Mouse (Mus musculus): Measurements from ENCODE around the gene Blnk. TPM values are rescaled to one million over a fixed set of nuclear protein-coding genes. Genes with fewer than 3 reads are reported as not detected.

The Blnk gene
- polyA plus RNA-seq, 1 experiment from 2014 or later = 0.56 TPM

DNA sequence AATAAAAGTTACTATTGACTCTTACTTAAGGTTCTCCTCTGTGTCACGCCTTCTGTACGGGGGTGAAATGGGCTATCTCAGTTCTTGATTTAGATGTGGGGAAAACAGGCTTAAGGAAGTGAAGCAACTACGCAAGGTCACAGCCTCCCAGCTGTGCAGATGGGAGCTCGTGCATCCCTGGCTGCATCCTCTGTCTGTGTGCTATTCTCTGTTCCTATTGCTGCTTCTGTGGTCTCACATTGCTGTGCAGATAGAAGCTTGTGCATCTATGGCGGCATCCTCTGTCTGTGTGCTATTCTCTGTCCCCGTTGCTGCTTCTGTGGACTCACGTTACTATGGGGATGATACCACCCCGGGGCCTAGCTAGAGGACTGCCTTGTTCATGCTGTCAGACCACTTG lies 32.2 kb upstream of the Blnk start:
- peak; percentile 49 for DNase-seq (ENCODE audit: low spot score, missing footprints)
- Histone ChIP-seq H3K9me3 (ENCODE audit: control insufficient read depth, low read length) (no peaks in the 10 kb centered on the region), H3K27ac (ENCODE audit: low read depth, low read length) (no peak overlapping the region), H3K4me2 (no peak overlapping the region), H3K27me3 (ENCODE audit: control insufficient read depth, insufficient read depth, low read length) (no peaks in the 10 kb centered on the region), H3K4me3 (ENCODE audit: low read depth, low read length) (no peak overlapping the region), H3K4me1 (ENCODE audit: control insufficient read depth, insufficient read depth, low read length) (no peaks in the 10 kb centered on the region), H3K36me3 (ENCODE audit: control insufficient read depth, insufficient read depth, low read length) (no peaks in the 10 kb centered on the region), H3K9ac (ENCODE audit: low read length) (no peak overlapping the region)
- ATAC-seq (ENCODE audit: low FRiP score) = no peak
- 83% methylated on average over 8 of the region's 8 CpGs for WGBS

DNA sequence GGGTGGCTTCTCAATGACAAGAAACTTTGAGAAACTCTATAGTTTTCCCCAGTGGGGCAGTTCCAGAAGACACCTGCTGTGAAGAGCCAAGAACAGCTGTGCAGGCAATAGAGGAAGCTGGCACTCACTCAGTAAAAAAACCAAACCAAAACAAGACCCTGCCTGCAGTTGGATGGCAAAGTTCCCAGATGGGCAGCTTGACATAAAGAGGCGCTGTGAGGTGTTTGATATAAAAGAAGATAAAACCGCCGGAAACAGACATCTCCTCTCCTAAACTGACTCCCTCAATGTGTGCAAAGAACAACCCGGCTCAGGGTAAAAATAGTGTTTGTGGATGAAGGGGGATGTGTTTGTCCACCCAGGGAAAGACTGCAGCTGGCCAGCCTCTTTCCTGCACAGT lies 27.9 kb upstream of the Blnk start:
- Histone ChIP-seq H3K9me3 (ENCODE audit: control insufficient read depth, low read length) (no peaks in the 10 kb centered on the region), H3K4me3 (ENCODE audit: low read depth, low read length) (no peak overlapping the region), H3K9ac (ENCODE audit: low read length) (no peak overlapping the region), H3K27me3 (ENCODE audit: control insufficient read depth, insufficient read depth, low read length) (no peaks in the 10 kb centered on the region; the same call in 1 of the 2 replicates), H3K4me2 (no peak overlapping the region), H3K36me3 (ENCODE audit: control insufficient read depth, insufficient read depth, low read length) (no peaks in the 10 kb centered on the region), H3K4me1 (ENCODE audit: control insufficient read depth, insufficient read depth, low read length) (no peaks in the 10 kb centered on the region), H3K27ac (ENCODE audit: low read depth, low read length) (no peak overlapping the region)
- DNase-seq (ENCODE audit: low spot score, missing footprints) = peak; percentile 8
- ATAC-seq (ENCODE audit: low FRiP score) = no peak
- WGBS = 89% methylated on average over 4 of the region's 4 CpGs

DNA sequence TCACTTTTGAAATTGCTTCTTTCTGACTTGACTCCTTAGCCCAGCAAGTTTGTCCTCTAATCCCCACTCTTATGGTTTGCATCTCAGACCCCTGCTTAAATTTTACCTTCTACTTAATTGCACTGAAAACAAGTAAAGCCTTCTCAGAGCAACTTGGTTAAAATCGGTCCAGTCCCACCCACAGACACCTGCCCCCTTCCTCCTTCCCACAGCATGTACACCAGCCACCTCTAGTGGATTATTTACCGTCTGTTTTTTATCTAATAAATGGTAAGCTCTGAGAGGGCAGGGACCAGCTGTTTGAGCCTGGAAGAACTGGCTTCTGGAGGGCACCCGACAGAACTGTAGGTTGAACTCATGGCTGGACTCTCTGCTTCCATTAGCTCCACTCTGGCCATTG lies 26.2 kb upstream of the Blnk start:
- DNase-seq (ENCODE audit: low spot score, missing footprints) (peak; percentile 41), ATAC-seq (ENCODE audit: low FRiP score) (no peak)
- Histone ChIP-seq H3K9ac (ENCODE audit: low read length) (no peak overlapping the region), H3K4me1 (ENCODE audit: control insufficient read depth, insufficient read depth, low read length) (peaks cover 2% of the 10 kb centered on the region; the same call in 1 of the 2 replicates), H3K9me3 (ENCODE audit: control insufficient read depth, low read length) (no peaks in the 10 kb centered on the region), H3K4me3 (ENCODE audit: low read depth, low read length) (no peak overlapping the region), H3K36me3 (ENCODE audit: control insufficient read depth, insufficient read depth, low read length) (no peaks in the 10 kb centered on the region), H3K27ac (ENCODE audit: low read depth, low read length) (no peak overlapping the region), H3K4me2 (no peak overlapping the region), H3K27me3 (ENCODE audit: control insufficient read depth, insufficient read depth, low read length) (no peaks in the 10 kb centered on the region; the same call in 1 of the 2 replicates)
- 75% methylated on average over 3 of the region's 3 CpGs for WGBS

DNA sequence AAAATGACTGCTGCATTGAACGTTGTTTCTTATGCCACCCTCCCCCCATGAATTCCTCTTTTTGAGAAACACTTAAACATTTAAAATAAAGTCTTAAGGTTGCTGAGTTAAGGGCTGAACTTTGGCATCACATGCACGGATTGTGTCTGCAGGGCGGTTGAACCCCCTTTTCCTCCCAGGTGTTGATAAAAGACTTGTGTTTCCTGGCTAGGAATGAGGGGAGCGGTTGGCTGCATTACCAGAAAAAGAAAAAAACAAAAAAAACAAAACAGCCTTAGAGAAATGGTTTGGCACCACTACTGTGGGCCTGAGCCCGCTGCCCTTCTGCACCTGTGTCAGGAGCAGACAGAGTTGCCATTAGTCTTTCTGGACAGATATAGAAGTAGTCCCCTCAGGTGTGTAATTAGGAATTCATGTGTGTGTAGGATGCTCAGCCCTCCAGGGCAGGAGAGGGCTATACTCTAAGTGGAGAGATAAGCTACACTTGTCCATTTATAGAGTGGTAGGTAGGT lies 24.9 kb upstream of the Blnk start:
- ATAC-seq (ENCODE audit: low FRiP score) = no peak
- 82% methylated on average over 5 of the region's 5 CpGs for WGBS

DNA sequence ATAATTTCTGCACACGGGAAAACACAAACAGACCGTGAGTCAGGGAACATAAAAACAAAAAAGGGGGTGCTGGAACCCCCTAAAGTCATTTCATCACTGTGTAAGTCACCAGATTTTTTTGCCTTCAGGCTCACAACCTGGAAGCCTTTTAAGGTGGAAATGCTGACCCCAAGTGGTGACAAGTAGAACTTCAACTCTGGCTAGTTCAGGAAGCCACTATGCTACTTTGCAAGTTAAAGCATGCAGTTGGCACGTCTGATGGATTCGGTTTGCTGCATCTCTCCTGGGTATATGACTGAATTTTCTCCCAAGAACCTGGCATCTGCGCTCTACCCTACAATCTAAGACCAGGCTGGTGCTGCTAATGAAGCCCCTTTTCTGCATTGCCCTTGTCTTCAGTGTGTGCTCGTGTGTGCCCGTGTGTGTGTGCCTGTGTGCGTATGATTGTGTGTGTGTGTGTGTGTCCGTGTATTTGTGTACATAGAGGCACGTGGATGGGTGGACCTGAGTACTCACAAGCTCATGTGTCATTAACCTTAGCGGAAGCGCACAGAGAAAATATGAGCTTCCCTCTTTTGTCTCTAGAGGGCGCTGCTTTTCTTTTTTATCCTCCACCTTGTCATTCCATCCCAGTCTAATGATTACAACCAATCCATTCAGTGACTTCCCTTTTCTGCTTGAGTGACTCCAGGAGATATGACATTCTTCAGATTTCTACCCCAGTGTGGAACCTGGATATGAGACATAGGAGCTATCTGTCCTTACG lies 21.8 kb upstream of the Blnk start:
- Histone ChIP-seq H3K4me1 (ENCODE audit: control insufficient read depth, insufficient read depth, low read length) (peaks cover 2% of the 10 kb centered on the region; the same call in 1 of the 2 replicates), H3K36me3 (ENCODE audit: control insufficient read depth, insufficient read depth, low read length) (no peaks in the 10 kb centered on the region), H3K9me3 (ENCODE audit: control insufficient read depth, low read length) (no peaks in the 10 kb centered on the region), H3K27me3 (ENCODE audit: control insufficient read depth, insufficient read depth, low read length) (no peaks in the 10 kb centered on the region; the same call in 1 of the 2 replicates), H3K27ac (ENCODE audit: low read depth, low read length) (no peak overlapping the region), H3K4me3 (ENCODE audit: low read depth, low read length) (0 out of 2 replicates have a peak overlapping the region, but pooled peaks have one; percentile 10), H3K9ac (ENCODE audit: low read length) (peak overlapping the region; percentile 38; the same call in 1 of the 2 replicates), H3K4me2 (peak overlapping the region; percentile 53)
- ATAC-seq (ENCODE audit: low FRiP score) = peak; percentile 67
- DNase-seq (ENCODE audit: low spot score, missing footprints) = peak; percentile 96
- WGBS = 19% methylated on average over 14 of the region's 14 CpGs

More for the DNA sequence above, 24.9 kb upstream of the Blnk start:
- H3K4me1 ChIP-seq (ENCODE audit: control insufficient read depth, insufficient read depth, low read length) = peaks cover 2% of the 10 kb centered on the region; the same call in 1 of the 2 replicates
- H3K27me3 ChIP-seq (ENCODE audit: control insufficient read depth, insufficient read depth, low read length) = no peaks in the 10 kb centered on the region; the same call in 1 of the 2 replicates
- no peak overlapping the region for H3K4me3 ChIP-seq (ENCODE audit: low read depth, low read length)
- no peak overlapping the region for H3K9ac ChIP-seq (ENCODE audit: low read length)
- no peaks in the 10 kb centered on the region for H3K36me3 ChIP-seq (ENCODE audit: control insufficient read depth, insufficient read depth, low read length)
- peak; percentile 17 for DNase-seq (ENCODE audit: low spot score, missing footprints)
- H3K27ac ChIP-seq (ENCODE audit: low read depth, low read length) = no peak overlapping the region
- no peak overlapping the region for H3K4me2 ChIP-seq
- H3K9me3 ChIP-seq (ENCODE audit: control insufficient read depth, low read length) = no peaks in the 10 kb centered on the region

DNA sequence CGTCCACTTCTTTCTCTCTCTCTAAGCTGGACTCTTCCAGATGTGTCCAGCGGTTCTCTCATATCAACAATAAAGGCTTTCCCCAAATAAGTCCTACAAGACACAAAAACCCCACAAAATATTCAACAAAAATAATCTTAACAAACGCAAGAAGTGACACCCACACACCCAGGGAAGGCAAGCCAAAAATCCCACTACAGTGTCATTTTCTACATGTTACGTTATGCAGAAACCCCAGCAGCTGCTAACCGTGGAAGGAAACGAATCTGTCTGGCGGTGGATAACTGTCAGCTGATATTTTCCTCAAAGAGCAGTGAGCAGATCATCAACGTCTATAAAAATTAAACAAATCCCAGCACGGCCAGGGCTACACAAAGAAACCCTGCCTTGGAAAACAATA lies 19.7 kb upstream of the Blnk start:
- no peak for ATAC-seq (ENCODE audit: low FRiP score)
- Histone ChIP-seq H3K4me1 (ENCODE audit: control insufficient read depth, insufficient read depth, low read length) (peaks cover 2% of the 10 kb centered on the region; the same call in 1 of the 2 replicates), H3K27ac (ENCODE audit: low read depth, low read length) (no peak overlapping the region)

DNA sequence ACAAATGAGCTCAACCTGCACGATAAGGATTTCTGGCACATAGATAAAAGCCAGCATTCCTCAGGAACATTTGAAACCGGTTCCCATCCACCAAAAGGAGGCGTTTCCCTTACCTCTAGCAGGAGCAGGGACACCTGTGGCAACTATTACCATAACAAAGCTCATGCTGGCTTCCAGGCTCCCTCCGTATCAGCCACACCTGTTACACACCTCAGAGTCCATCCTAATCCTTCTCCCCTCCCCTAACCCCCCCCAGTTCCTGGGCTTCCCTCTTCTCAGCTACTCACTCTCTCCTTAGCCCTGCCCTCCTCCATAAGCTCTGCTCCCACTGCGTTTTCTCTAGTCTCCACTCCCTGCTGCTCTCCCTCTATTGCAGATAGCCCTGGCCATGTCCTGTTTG lies 19.3 kb upstream of the Blnk start:
- H3K9me3 ChIP-seq (ENCODE audit: control insufficient read depth, low read length) = no peaks in the 10 kb centered on the region
- H3K4me2 ChIP-seq = no peak overlapping the region
- WGBS = 10% methylated on average over 5 of the region's 5 CpGs
- no peak overlapping the region for H3K9ac ChIP-seq (ENCODE audit: low read length)
- DNase-seq (ENCODE audit: low spot score, missing footprints) (peak; percentile 23), ATAC-seq (ENCODE audit: low FRiP score) (no peak)
- peaks cover 2% of the 10 kb centered on the region; the same call in 1 of the 2 replicates for H3K4me1 ChIP-seq (ENCODE audit: control insufficient read depth, insufficient read depth, low read length)
- H3K4me3 ChIP-seq (ENCODE audit: low read depth, low read length) = no peak overlapping the region
- H3K27ac ChIP-seq (ENCODE audit: low read depth, low read length) = no peak overlapping the region
- no peaks in the 10 kb centered on the region for H3K36me3 ChIP-seq (ENCODE audit: control insufficient read depth, insufficient read depth, low read length)
- H3K27me3 ChIP-seq (ENCODE audit: control insufficient read depth, insufficient read depth, low read length) = no peaks in the 10 kb centered on the region; the same call in 1 of the 2 replicates

More for the DNA sequence above, 19.7 kb upstream of the Blnk start:
- Histone ChIP-seq H3K4me2 (no peak overlapping the region), H3K27me3 (ENCODE audit: control insufficient read depth, insufficient read depth, low read length) (no peaks in the 10 kb centered on the region; the same call in 1 of the 2 replicates), H3K9ac (ENCODE audit: low read length) (no peak overlapping the region), H3K36me3 (ENCODE audit: control insufficient read depth, insufficient read depth, low read length) (no peaks in the 10 kb centered on the region), H3K9me3 (ENCODE audit: control insufficient read depth, low read length) (no peaks in the 10 kb centered on the region), H3K4me3 (ENCODE audit: low read depth, low read length) (no peak overlapping the region)
- 30% methylated on average over 9 of the region's 9 CpGs for WGBS
- peak; percentile 62 for DNase-seq (ENCODE audit: low spot score, missing footprints)

DNA sequence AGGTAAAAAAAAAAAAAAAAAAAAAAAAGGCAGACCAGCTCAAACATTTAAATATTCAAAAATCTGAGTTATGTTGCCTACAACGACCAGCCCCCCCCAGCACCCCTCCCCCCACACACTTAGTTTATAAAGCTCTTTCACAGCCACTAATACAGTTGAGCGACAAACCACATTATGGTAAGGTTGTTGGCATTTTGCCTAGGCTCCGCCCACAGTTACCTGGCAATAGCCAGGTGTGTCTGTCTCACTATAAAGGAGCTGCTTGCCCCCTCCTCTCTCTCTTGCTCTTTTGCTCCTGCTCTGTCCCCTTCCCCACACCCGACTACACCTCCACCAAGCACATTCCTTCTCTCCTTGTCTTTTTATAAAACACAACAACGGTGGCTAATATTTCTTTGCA lies 17.3 kb upstream of the Blnk start:
- H3K4me1 ChIP-seq (ENCODE audit: control insufficient read depth, insufficient read depth, low read length) = peaks cover 2% of the 10 kb centered on the region; the same call in 1 of the 2 replicates
- no peak overlapping the region for H3K4me2 ChIP-seq
- H3K27ac ChIP-seq (ENCODE audit: low read depth, low read length) = no peak overlapping the region
- WGBS = 45% methylated on average over 5 of the region's 5 CpGs
- H3K4me3 ChIP-seq (ENCODE audit: low read depth, low read length) = no peak overlapping the region
- no peak overlapping the region for H3K9ac ChIP-seq (ENCODE audit: low read length)
- no peaks in the 10 kb centered on the region for H3K36me3 ChIP-seq (ENCODE audit: control insufficient read depth, insufficient read depth, low read length)
- no peaks in the 10 kb centered on the region for H3K9me3 ChIP-seq (ENCODE audit: control insufficient read depth, low read length)
- DNase-seq (ENCODE audit: low spot score, missing footprints) (peak; percentile 28), ATAC-seq (ENCODE audit: low FRiP score) (no peak)
- H3K27me3 ChIP-seq (ENCODE audit: control insufficient read depth, insufficient read depth, low read length) = no peaks in the 10 kb centered on the region

DNA sequence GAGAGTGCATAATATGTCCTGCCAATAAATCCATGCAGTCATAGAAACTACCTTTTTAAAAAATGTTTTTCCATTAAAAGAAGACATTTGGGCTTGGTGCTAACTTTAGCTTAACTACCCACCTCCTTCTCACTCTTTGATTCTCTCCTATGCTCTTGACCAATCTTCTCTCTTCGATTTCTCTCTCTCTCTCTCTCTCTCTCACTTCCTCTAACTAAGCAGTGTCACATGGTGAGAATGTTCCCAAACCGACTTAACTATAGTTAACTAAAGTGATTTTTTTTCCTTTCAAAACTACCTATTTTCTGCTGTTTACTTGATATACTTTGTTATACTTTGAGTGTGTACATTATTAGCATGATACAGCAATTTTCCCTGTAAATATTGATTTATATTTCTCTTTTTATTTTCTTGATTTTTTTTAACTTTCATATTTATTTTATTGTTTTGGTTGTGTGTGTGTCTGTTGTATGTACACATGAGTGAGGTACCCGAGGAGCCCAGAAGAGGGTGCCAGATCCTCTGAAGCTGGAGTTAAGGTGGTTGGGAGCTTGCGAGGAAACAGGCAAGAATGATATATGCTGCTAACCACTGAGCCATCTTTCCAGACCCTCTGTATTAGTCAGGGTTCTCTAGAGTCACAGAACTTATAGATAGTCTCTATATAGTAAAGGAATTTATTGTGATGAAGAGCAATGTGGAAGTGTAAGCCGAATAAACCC lies 14.5 kb upstream of the Blnk start:
- H3K4me1 ChIP-seq (ENCODE audit: control insufficient read depth, insufficient read depth, low read length) = no peaks in the 10 kb centered on the region
- H3K4me3 ChIP-seq (ENCODE audit: low read depth, low read length) = no peak overlapping the region
- H3K9ac ChIP-seq (ENCODE audit: low read length) = no peak overlapping the region
- H3K27ac ChIP-seq (ENCODE audit: low read depth, low read length) = no peak overlapping the region
- no peak overlapping the region for H3K4me2 ChIP-seq
- H3K27me3 ChIP-seq (ENCODE audit: control insufficient read depth, insufficient read depth, low read length) = no peaks in the 10 kb centered on the region
- ATAC-seq (ENCODE audit: low FRiP score) (no peak), DNase-seq (ENCODE audit: low spot score, missing footprints) (no peak)
- H3K36me3 ChIP-seq (ENCODE audit: control insufficient read depth, insufficient read depth, low read length) = no peaks in the 10 kb centered on the region
- WGBS = 93% methylated on average over 5 of the region's 5 CpGs
- no peaks in the 10 kb centered on the region for H3K9me3 ChIP-seq (ENCODE audit: control insufficient read depth, low read length)

All from midbrain, embryonic 11.5 days (tissue).